Mouse (Mus musculus): ENCODE results near the gene Ugt1a7c. TPM values are rescaled to one million over a fixed set of nuclear protein-coding genes. Genes with fewer than 3 reads are reported as not detected.
"Not testable (repeated sequence)": the region's sequence is repeated elsewhere in the genome, so short reads cannot be mapped to it uniquely, and the experiment has no call there.

Ugt1a7c gene
- total RNA-seq (2014; rRNA removed; ENCODE audit: low replicate concordance) (0.73 and 0.99 TPM in 2 replicates), polyA plus RNA-seq (2015; fragmentation: Nextera tagmentation; extraction: Ambion mirVana) (1.8 and 1.9 TPM in 2 replicates)

- TF ChIP-seq EP300 (IDR thresholded peaks at IDR 0.05; ENCODE audit: low read depth) (no peak), CTCF (IDR thresholded peaks at IDR 0.05; ENCODE audit: low read depth) (no peak)
- no peak for ATAC-seq (ENCODE audit: insufficient read depth, low read depth)
- peak; percentile 18 for DNase-seq (ENCODE audit: low spot score)
- Histone ChIP-seq H3K27me3 (ENCODE audit: control insufficient read depth, insufficient read depth, low read length) (no peaks in the 10 kb centered on the region), H3K9ac (replicated peaks; ENCODE audit: low read depth, low read length) (no peak within 1 kb of the TSS), H3K4me1 (ENCODE audit: control insufficient read depth, insufficient read depth) (no peaks in the 10 kb centered on the region), H3K4me2 (ENCODE audit: low read depth, low read length) (no peak within 1 kb of the TSS; the same call in 1 of the 2 replicates), H3K36me3 (replicated peaks; ENCODE audit: control insufficient read depth, insufficient read depth, low read length) (no peaks in the 10 kb centered on the region), H3K4me3 (ENCODE audit: low read depth, low read length) (peak within 1 kb of the TSS; percentile 11; the same call in 1 of the 2 replicates), H3K27ac (ENCODE audit: low read depth) (0 out of 2 replicates have a peak within 1 kb of the TSS, but pooled peaks have one; percentile 26), H3K9me3 (replicated peaks; ENCODE audit: control insufficient read depth, low read length) (no peaks in the 10 kb centered on the region)
- 50% methylated on average over 10 of the region's 10 CpGs for WGBS
Measured at GRCm38 (mm10) chr1:88094941-88095492, at the start of gene Ugt1a7c. Gene Ugt1a7c (plus strand): TSS chr1:88095062.

- H3K27ac ChIP-seq (ENCODE audit: low read depth); H3K36me3 ChIP-seq (replicated peaks; ENCODE audit: control insufficient read depth, insufficient read depth, low read length); H3K9me3 ChIP-seq (replicated peaks; ENCODE audit: control insufficient read depth, low read length); H3K9ac ChIP-seq (replicated peaks; ENCODE audit: low read depth, low read length); H3K4me2 ChIP-seq (ENCODE audit: low read depth, low read length); H3K4me1 ChIP-seq (ENCODE audit: control insufficient read depth, insufficient read depth); H3K27me3 ChIP-seq (ENCODE audit: control insufficient read depth, insufficient read depth, low read length); H3K4me3 ChIP-seq (ENCODE audit: low read depth, low read length); DNase-seq (ENCODE audit: low spot score); ATAC-seq (ENCODE audit: insufficient read depth, low read depth): not testable (repeated sequence)
- WGBS, result 67% methylated on average over 2 of the region's 2 CpGs
Measured at GRCm38 (mm10) chr1:88047408-88047807, 47.5 kb upstream of the Ugt1a7c start.

DNA sequence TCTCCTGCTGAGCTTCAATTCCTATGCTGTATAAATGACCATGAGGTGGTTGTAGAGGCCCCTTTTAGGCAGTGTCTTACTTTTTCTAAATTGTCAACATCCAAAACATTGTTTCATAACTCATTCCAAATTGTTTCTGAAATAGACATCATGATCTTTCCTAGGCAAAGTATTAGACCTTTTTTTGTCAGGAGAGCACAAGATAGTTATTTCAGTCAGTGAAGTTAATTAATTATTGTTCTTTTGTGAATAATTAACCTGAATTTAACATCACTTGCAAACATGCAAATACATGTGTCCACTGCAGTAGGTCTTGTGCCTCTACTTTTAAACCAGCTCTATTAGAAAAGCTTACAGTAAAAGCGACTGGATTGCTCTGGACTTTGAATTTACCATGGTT, 39.8 kb upstream of the Ugt1a7c start, which contains the start of gene Ugt1a10:
Gene Ugt1a10, plus strand, starts transcription at position 301 of the 400 bp plus-strand sequence.
- WGBS, result 61% methylated on average over 1 of the region's 1 CpGs
- H3K9ac ChIP-seq (replicated peaks; ENCODE audit: low read depth, low read length), result no peak within 1 kb of the TSS
- ATAC-seq (ENCODE audit: insufficient read depth, low read depth) (no peak), DNase-seq (ENCODE audit: low spot score) (no peak)
- no peaks in the 10 kb centered on the region for H3K4me1 ChIP-seq (ENCODE audit: control insufficient read depth, insufficient read depth)
- H3K4me3 ChIP-seq (ENCODE audit: low read depth, low read length), result no peak within 1 kb of the TSS
- H3K9me3 ChIP-seq (replicated peaks; ENCODE audit: control insufficient read depth, low read length), result no peaks in the 10 kb centered on the region
- TF ChIP-seq EP300 (IDR thresholded peaks at IDR 0.05; ENCODE audit: low read depth) (no peak), CTCF (IDR thresholded peaks at IDR 0.05; ENCODE audit: low read depth) (no peak)
- no peak within 1 kb of the TSS for H3K27ac ChIP-seq (ENCODE audit: low read depth)
- H3K36me3 ChIP-seq (replicated peaks; ENCODE audit: control insufficient read depth, insufficient read depth, low read length), result no peaks in the 10 kb centered on the region
- no peak within 1 kb of the TSS for H3K4me2 ChIP-seq (ENCODE audit: low read depth, low read length)
- no peaks in the 10 kb centered on the region for H3K27me3 ChIP-seq (ENCODE audit: control insufficient read depth, insufficient read depth, low read length)

DNA sequence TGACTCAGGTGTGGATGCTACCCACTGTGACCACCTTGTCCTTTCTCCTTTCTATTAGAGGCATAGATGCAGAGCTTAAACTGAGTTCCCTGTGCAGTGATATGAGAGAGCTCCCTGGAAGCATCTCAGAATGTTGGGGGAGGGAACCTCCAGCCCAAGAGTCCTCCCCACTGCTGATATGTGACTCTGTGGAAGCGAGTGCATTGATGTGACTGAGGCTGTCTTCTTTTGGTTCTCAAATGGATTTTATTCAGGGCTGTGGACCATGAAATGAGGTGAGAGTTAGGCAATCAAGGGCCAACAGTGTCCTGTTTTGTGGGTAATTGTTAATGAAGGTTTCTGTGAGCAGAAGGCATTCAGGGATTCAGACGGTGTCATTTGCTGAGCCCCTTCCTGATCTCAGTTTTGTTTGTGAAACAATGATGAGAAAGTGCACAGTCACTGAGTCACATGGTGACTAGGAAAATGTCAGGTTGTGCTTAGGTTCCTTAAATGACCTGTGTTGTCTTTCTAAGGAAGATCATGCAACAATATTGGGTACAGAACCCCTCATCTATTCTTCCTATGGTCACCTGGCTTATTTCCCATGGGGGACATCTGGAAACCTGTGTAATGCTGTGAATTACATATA, 28.3 kb upstream of the Ugt1a7c start:
- H3K4me3 ChIP-seq (ENCODE audit: low read depth, low read length); ATAC-seq (ENCODE audit: insufficient read depth, low read depth); H3K9me3 ChIP-seq (replicated peaks; ENCODE audit: control insufficient read depth, low read length); H3K36me3 ChIP-seq (replicated peaks; ENCODE audit: control insufficient read depth, insufficient read depth, low read length); H3K9ac ChIP-seq (replicated peaks; ENCODE audit: low read depth, low read length); DNase-seq (ENCODE audit: low spot score); H3K4me1 ChIP-seq (ENCODE audit: control insufficient read depth, insufficient read depth); H3K27ac ChIP-seq (ENCODE audit: low read depth); H3K4me2 ChIP-seq (ENCODE audit: low read depth, low read length); H3K27me3 ChIP-seq (ENCODE audit: control insufficient read depth, insufficient read depth, low read length): not testable (repeated sequence)
- 63% methylated on average over 1 of the region's 2 CpGs for WGBS

GRCm38 (mm10) chr1:88070495-88070894, 24.4 kb upstream of the Ugt1a7c start, which contains the start of gene Ugt1a9:
Gene Ugt1a9 (plus strand): TSS chr1:88070800.
- no peak for ATAC-seq (ENCODE audit: insufficient read depth, low read depth)
- no peaks in the 10 kb centered on the region for H3K27me3 ChIP-seq (ENCODE audit: control insufficient read depth, insufficient read depth, low read length)
- H3K27ac ChIP-seq (ENCODE audit: low read depth), result no peak within 1 kb of the TSS
- H3K4me2 ChIP-seq (ENCODE audit: low read depth, low read length), result no peak within 1 kb of the TSS
- H3K9ac ChIP-seq (replicated peaks; ENCODE audit: low read depth, low read length), result no peak within 1 kb of the TSS
- no peaks in the 10 kb centered on the region for H3K9me3 ChIP-seq (replicated peaks; ENCODE audit: control insufficient read depth, low read length)
- H3K4me3 ChIP-seq (ENCODE audit: low read depth, low read length), result no peak within 1 kb of the TSS
- WGBS, result 69% methylated on average over 2 of the region's 2 CpGs
- DNase-seq (ENCODE audit: low spot score), result no peak
- H3K36me3 ChIP-seq (replicated peaks; ENCODE audit: control insufficient read depth, insufficient read depth, low read length), result no peaks in the 10 kb centered on the region
- H3K4me1 ChIP-seq (ENCODE audit: control insufficient read depth, insufficient read depth), result no peaks in the 10 kb centered on the region
- no peak for TF ChIP-seq EP300 (IDR thresholded peaks at IDR 0.05; ENCODE audit: low read depth)

- no peak for TF ChIP-seq CTCF (IDR thresholded peaks at IDR 0.05; ENCODE audit: low read depth)
- TF ChIP-seq EP300 (IDR thresholded peaks at IDR 0.05; ENCODE audit: low read depth), result no peak
Measured at GRCm38 (mm10) chr1:88070902-88071301, 24.0 kb upstream of the Ugt1a7c start.

More at GRCm38 (mm10) chr1:88070902-88071301, 24.0 kb upstream of the Ugt1a7c start:
- Histone ChIP-seq H3K4me1 (ENCODE audit: control insufficient read depth, insufficient read depth) (no peaks in the 10 kb centered on the region), H3K4me2 (ENCODE audit: low read depth, low read length) (no peak overlapping the region), H3K4me3 (ENCODE audit: low read depth, low read length) (no peak overlapping the region), H3K36me3 (replicated peaks; ENCODE audit: control insufficient read depth, insufficient read depth, low read length) (no peaks in the 10 kb centered on the region), H3K27ac (ENCODE audit: low read depth) (no peak overlapping the region), H3K9ac (replicated peaks; ENCODE audit: low read depth, low read length) (no peak overlapping the region), H3K9me3 (replicated peaks; ENCODE audit: control insufficient read depth, low read length) (no peaks in the 10 kb centered on the region), H3K27me3 (ENCODE audit: control insufficient read depth, insufficient read depth, low read length) (no peaks in the 10 kb centered on the region)
- 77% methylated on average over 4 of the region's 4 CpGs for WGBS
- ATAC-seq (ENCODE audit: insufficient read depth, low read depth) (no peak), DNase-seq (ENCODE audit: low spot score) (no peak)
